Mouse (Mus musculus) adrenal gland, adult 18-20 months (tissue): ENCODE results near the gene Zfp280b. TPM values are rescaled to one million over a fixed set of nuclear protein-coding genes. Genes with fewer than 3 reads are reported as not detected.
"Not testable (repeated sequence)": the region's sequence is repeated elsewhere in the genome, so short reads cannot be mapped to it uniquely, and the experiment has no call there.

Source experiments
- DNase-seq, 2 experiments: peaks; one replicate each; pipeline ENCODE4 v3.0.0; 2021 to 2022; ENCODE audit warnings: low spot score in 2 of 2
- long read RNA-seq, 2 experiments: library from polyadenylated mRNA; stranded (forward); transcript quantifications; one replicate each; pipeline ENCODE4 v2.0.0; 2021
- total RNA-seq, 2 experiments: library from RNA; stranded (reverse); gene quantifications; 1 replicate in 1 of 2; 2 replicates in 1 of 2; pipeline ENCODE4 v1.2.3; 2021

Zfp280b gene
- total RNA-seq = 1 to 10 TPM; 5.8 to 6.9 TPM
- long read RNA-seq, experiment 1, full-length matches to known transcripts = 1 of 2 reads
- long read RNA-seq, experiment 1, partial matches to known transcripts = 0 of 2 reads
- long read RNA-seq, experiment 1, other reads (novel, unspliced or antisense) = 1 of 2 reads
- long read RNA-seq, experiment 2, partial matches to known transcripts = 0 of 2 reads
- long read RNA-seq, experiment 2, other reads (novel, unspliced or antisense) = 2 of 2 reads

DNA sequence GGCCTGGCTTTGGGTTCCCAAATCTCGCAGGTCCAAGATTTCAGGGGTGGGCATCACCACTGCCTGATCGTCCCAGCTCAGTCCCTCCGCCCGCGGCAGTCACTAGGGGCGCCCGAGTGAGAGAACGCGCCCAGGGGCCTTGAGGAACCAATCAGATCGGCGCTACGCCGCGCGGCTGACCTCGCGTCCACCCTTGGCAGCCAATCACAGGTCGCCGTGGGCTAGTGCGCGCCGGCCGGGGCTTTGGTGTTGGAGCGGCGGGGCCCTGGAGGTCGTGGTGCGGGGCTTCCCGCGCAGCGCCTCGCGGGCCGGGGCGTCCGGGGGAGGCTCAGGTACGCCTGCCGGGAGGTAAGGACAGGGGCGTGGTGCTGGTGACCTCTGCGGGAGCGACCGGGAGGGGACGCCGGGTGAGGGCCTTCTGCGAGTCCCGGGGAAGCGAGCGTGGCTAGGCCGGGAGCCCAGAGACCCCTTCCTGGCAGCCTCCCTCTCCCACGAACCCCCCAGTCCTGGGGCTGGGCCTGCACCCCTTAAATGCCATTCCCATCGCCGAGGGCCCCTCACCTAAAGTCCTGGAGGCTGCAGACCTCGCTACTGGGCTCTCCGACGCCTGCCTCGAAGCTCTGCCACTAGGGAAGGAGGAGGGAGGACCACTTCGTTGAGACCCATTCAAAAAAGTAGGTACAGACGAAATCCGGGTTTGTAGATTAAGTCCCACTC lies at the start of gene Zfp280b:
Gene Zfp280b (plus strand): TSS at position 249 of the 717 bp plus-strand sequence.
- peak; percentile 91 to 93 for DNase-seq

DNA sequence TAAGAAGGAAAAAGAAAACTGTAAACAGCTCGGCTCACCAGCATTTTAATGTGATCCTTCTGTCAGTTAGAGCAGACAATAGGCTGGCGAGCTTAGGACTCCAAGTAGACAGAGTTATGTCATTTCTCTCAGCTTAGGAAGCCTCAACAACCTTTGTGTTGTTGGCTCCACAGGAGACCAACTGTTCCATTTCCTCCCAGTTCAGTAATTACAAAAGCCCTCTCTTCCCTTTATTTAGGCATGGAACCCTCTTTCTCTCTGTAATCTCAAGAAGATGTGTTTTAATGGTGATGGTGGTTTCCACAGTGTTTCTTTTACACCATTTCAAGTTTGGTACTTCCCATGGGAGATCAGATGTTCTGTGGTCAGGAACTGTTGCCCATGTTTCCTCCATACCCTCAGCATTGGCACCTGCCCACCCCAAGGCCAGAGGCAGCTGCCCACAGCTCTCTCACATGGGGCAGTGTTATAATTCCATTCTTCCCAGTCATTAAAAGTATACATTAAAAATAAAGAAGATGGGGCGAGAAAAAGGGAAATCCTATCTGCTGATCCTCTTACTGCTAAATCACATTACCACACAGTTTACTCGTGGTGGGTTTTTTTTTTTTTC lies 41.9 kb upstream of the Zfp280b start:
- DNase-seq = no peak

DNA sequence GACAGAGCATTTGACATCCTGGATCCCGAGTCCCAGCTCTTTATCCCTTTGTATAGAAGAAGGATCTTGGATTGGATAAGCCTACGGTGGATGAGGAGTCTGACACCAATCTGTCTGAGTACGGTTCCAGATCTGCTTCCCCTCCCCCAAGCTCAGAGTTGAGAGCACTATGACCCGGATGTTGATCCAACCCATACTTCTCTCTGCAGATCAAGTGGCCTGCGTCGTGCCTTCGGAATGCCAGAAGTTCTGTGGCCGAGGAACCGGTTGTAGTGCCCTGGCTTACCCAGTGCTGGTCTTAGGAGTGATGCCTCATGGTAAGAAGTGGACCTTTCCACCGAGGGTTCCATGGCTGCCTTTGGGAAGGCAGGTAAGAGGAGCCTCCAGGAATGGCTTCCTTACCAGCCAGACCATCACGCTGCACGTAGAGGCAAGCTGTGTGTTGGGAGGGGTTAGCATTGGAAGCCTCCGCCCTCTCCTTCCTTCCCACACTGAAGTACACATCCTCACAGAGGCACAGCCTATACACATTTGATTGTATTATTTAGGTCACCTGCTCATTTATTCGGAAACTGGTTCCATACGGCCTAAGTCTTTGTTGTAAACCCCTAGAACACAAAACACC lies 38.7 kb upstream of the Zfp280b start:
- no peak for DNase-seq

DNA sequence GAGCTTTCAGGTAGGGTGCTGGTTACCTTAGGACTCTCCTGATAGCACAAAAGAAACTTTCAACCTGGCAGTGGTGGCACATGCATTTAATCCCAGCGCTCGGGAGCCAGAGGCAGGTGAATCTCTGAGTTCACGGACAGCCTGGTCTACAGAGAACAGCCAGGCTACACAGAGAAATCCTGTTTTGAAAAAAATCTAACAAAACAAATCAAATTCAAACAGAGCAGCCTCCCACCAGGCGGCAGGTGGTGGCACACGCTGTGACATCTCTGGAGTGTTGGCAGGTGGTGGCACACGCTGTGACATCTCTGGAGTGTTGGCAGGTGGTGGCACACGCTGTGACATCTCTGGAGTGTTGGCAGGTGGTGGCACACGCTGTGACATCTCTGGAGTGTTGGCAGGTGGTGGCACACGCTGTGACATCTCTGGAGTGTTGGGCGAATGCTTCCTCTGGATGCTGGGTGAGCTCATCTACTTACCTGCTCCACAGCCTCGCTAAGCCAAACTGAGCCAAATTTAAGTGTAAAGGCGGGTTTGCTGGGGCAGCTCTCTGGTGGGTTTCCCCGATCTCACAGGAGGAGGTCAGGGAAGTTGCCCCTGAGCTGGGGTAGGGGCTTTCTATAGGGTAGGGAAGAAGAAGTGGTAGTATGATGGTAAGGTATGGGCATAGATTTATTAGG lies 37.8 kb upstream of the Zfp280b start:
- not testable (repeated sequence) for DNase-seq

DNA sequence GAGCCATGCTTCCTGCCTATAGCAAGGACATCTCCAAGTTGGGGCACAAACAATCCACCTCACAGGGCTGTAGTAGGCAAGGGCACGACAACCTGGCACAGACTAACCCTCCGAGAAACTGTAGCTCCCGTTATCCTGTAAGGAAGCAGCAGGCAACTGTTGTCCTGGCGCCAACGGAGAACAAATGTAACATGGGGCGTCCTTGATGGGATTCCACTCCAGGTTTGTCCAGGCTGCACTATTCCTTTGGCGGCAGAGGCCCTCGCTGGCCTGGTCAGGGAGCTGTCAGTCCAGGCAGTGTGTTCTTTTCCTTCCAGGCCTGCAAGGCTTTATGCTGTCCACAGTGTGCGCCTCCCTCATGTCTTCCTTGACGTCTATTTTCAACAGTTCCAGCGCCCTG lies 37.0 kb upstream of the Zfp280b start:
- DNase-seq = no peak

DNA sequence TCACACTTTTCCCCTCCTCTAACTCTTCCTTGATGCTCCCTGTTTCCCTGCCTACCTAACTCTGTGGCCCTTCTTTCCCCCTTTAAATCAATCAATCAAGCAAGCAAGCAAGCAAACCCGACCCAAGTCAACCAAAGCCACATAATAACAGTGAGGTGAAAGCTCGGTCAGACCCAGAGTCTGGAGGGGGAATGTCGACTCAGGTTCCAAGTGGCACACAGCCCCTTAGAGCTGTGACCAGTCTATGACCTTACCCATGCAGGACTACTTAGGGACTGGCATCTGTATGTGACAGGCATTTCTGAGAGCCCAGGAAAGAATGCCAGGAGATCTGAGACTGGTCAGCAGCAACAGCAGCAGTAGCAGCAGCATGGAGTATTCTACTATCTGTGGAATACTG lies 36.1 kb upstream of the Zfp280b start:
- no peak for DNase-seq

DNA sequence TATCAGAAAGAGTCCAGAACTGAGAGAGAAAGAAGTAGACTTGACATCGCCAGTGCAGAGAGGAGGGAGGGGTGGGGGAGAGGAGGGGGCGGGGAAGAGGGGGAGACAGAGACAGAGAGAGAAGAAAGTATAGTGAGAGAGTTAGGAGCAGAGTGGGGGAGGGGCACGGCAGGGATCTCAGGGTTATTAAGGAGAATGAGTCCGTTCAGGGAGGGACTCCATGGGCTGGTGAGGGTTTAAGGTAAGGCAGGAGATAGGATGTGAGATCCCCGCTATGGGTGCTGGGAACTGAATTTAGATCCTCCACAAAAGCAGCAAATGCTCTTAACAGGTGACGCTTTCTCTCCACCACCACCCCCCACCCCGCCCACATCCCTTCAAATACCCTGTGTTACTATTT lies 31.3 kb upstream of the Zfp280b start:
- no peak for DNase-seq

DNA sequence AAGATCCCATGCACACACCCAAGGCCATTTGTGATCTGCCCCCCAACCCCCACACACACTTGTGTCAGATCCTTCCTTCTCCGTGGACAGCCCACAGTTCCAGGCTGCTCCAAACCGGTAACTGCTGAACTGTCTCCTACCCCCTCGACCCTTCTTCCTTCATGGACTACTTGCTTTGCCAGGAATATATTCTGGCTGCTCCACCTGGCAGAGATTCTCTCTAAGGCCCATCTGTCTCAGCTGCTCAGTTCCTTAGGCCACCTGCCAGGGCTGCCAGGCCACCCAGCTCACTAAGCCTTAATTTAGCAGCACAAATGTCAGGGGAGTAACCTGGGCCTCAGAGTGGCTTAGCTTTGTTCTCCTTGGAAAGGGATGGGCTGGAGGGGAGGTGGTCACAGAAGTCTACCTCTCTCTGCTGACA lies 30.3 kb upstream of the Zfp280b start:
- peak in 1 of 2 experiments; percentile 5 for DNase-seq

DNA sequence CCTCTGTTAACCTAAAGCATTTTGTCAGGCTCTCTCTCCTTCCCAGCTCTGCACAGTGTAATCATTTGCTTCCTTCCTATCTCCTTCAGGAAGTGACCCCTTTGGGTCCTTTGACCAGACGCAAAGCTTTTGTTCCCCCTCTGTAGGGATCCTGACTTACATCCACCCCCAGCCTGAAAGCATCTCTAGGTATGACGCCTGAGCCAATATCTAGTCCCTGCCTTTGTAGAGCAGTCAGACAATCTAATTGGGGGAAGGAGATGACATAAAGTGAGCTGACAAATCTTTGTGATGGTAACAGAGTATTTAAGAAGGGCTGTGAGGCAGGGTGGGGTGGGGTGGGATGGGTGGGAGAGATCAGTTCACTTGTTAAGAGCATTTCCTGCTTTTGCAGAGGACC lies 29.8 kb upstream of the Zfp280b start:
- no peak for DNase-seq

DNA sequence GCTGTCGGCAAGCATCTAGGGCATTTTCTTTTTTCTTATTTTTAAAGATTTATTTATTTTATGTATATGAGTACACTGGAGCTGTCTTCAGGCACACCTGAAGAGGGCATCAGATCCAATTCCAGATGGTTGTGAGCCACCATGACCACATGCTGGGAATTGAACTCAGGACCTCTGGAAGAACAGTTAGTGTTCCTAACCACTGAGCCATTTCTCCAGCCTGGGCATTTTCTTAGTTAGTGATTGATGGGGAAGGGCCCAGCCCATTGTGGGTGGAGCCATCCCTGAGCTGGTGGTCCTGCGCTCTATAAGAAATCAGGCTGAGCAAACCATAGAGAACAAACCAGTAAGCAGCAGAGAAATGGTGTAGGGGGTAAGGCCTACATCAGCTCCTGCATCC lies 29.2 kb upstream of the Zfp280b start:
- no peak for DNase-seq

DNA sequence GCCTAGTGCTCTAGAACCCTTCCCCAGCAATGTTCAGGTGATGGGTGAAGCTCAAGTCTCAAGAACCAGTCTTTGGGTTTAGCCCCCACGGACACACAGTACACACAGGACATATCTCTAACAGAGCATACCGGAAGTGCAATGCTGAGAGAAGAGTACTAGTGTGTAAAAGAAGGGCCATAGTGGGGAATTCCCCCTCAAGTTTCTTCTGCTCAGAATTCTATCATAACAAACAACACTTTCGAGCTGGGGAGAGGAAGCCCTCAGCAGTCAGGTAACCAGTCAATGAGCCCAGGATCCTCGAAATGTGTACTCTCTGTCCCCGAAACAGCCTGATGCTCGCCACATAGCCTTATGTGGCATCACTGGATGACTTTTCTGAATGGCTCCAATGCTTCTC lies 26.1 kb upstream of the Zfp280b start:
- DNase-seq = no peak

DNA sequence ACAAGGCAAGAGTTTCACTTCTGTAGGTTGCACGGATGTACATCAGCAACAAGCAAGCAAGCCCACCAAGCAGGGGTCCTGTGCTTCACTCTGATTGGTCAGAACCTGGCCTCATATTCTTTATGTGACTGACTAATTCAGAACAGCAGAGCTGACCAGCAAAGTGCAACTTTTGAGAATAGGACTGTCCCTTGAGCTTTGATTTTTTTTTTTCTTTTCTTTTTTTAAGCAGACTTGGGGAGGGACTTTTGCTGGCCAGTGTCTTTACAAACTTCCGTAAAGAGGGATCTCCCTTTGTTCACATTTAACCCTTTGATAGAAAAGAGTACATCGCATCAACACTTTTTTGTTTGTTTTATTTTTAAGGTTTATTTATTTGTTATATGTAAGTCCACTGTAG lies 22.6 kb upstream of the Zfp280b start:
- DNase-seq = no peak

DNA sequence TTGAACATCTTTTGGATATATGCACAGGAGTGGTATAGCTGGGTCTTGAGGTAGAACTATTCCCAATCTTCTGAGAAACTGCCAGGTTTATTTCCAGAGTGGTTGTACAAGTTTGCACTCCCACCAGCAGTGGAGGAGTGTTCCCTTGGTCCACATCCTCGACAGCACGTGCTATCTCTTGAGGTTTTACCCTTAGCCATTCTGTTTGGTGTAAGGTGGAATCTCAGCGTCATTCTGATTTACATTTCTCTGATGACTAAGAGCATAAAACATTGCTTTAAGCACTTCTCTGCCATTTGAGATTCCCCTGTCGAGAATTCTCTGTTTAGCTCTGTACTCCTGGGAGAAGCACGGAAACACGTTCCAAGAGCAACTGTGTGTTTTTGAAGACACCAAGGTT lies 19.5 kb upstream of the Zfp280b start:
- DNase-seq = no peak

DNA sequence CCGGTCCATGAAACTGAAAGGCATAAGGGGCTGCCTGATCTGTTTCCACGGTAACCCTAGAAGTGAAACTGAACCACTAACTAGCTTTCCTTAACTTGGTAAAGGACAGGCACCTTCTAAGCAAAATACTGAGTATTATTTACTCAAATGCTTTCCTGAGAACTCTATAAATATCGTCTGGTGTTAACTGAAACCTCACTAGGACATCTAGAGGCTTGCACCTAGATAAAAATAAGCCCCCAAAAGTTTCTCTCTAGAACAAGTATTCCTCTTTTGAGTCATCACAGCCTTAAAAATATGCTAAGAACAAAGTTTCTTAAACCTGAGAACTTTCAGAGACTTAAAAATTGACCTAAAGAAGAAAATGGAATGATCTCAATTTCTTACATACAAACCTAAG lies 15.6 kb upstream of the Zfp280b start:
- DNase-seq = no peak

DNA sequence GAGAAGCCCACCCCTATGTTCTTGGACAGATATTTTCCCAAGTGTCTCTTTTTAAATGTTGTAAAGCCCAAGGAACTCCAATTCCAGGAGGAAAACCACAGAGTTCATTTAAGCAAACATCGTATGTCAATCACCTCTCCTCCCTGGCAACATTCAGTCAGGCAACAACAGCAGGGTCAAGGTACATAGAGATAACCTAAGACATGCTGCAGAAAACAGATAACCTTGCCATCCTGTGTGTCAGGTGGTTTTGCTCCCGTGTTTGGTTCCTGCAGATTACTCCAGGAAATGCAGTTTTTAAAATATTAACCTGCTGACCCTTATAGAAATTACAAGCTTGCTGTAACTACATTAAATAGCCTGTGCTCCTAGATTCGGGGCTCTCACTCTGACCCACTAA lies 10.7 kb upstream of the Zfp280b start:
- no peak for DNase-seq

DNA sequence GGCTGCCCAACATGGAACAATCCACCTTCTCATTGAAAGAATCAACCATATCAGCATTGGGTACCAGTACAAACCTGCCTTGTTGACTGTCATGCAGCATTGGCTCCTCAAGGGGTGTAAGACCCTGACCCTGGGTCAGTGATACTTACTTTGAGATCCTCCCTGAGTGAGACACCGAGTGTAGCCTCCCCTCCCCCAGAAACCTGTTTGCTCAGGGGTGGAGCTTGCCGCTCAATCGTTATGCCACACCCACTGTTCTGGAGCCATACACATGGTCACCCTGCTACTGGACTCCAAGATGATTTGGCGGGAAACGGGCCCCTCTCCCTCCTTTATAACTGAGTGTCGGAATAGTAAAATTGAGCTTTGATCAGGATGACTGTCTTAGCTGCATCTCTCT lies 8.5 kb upstream of the Zfp280b start:
- DNase-seq = no peak

DNA sequence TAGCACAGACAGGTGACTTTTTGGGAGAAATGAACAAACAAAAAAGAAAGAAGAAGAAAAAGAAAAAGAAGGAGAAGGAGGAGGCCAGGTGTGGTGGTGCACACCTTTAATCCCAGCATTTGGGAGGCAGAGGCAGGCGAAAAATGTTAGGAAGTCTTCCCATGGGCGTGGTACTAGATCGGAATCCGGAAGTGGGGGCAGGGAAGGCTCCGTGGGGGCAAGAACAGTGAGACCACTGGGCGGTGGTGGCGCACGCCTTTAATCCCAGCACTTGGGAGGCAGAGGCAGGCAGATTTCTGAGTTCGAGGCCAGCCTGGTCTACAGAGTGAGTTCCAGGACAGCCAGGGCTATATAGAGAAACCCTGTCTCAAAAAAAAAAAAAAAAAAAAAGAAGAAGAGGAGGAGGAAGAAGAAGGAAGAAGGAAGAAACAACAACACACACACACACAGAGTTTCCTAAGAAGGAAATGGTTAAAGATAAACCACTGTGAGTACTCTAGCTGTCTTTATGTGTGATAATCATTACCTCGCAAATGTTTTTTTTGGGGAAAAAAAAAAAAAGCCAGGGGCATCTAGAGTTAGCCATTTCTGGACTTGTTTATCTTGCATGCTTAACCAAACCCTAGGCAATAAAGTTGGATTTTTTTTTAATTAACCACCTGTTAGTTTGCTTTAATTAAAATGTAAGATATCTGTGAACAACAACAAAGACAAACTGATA lies 6.8 kb upstream of the Zfp280b start:
- no peak for DNase-seq

DNA sequence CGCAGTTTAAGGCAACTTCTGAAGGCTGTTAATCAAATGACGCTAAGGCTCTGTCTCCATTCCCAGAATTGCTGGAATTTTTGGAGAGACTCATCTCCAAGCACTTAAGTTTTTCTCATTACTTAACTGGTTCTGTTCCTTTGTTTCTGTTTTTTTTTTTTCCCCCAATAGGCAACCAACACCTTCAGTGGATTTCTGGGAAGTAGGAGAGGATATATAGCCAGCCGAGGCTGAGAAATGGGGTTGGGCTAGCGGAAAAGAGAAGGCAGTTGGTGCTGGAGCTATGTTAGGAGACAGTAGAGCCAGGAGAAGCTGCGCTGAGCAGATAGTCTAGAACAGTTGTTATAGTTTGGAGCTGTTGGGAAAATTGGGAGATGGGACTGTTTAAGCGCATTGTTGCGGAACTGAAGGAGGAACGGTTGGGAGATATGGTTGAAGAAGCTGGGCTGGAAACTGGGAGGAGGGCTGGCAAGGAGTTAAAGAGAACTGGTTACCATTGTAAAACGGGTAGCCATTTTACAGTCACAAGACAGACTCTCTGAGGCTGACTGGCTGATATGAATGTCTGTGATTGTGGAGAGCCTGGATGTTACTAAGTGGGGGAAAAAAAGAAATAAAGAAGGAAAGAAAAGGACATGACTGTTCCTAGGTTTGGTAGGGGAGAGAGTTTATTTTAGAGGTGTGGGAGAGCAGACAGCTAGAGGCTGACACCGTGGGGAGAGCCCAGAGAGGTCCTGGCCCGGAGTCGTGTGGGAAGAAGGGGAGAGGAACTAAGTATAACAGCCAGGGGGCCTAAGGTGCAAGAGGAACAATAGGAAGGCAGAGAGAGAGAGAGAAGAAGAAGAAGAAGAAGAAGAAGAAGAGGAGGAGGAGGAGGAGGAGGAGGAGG lies 5.1 kb upstream of the Zfp280b start:
- DNase-seq = no peak

DNA sequence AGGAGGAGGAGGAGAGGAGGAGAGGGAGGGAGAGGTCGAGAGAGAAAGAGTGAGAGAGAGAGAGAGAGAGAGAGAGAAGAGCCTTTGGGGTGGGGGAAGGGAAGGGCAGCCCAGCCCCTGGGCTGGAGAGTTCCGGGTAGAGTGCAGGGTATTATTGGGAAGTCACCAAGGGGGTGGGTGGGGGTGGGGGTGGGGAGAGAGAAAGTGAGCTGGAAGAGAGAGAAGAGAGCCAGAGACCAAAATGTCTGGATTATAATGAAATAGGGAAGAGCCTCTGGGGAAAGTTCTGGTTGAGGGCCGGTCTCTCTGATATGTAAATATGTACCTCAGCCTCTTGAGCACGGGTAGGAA lies 4.5 kb upstream of the Zfp280b start:
- DNase-seq = no peak

DNA sequence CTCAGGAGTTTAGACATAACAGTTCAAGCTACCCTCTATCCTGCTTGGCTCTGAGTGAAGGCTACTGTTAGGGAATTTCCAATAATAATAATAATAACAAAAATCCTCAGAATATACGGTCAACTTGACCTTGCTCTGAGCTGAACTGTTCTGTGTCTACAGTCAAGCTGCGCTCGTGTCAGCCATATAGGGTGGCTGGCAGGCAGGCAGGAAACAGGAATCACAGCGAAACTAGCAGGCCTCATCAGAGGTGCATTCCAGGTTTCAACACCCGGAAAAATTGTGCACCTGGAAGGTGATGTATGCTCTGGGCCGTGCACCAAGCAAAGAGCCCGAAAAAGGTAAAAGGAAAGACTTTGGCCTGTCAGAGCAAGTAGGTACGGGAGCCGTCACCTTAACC lies 4.1 kb upstream of the Zfp280b start:
- no peak for DNase-seq
